Mouse (Mus musculus): ENCODE data around the gene Msi1. TPM values are rescaled to one million over a fixed set of nuclear protein-coding genes. Genes with fewer than 3 reads are reported as not detected.
A peak's percentile ranks its signal among the peaks of the same experiment; 100 is the strongest.

Msi1 gene
- polyA plus RNA-seq (2015; fragmentation: Nextera tagmentation; extraction: Ambion mirVana), result 29.4 and 37.9 TPM in 2 replicates

DNA sequence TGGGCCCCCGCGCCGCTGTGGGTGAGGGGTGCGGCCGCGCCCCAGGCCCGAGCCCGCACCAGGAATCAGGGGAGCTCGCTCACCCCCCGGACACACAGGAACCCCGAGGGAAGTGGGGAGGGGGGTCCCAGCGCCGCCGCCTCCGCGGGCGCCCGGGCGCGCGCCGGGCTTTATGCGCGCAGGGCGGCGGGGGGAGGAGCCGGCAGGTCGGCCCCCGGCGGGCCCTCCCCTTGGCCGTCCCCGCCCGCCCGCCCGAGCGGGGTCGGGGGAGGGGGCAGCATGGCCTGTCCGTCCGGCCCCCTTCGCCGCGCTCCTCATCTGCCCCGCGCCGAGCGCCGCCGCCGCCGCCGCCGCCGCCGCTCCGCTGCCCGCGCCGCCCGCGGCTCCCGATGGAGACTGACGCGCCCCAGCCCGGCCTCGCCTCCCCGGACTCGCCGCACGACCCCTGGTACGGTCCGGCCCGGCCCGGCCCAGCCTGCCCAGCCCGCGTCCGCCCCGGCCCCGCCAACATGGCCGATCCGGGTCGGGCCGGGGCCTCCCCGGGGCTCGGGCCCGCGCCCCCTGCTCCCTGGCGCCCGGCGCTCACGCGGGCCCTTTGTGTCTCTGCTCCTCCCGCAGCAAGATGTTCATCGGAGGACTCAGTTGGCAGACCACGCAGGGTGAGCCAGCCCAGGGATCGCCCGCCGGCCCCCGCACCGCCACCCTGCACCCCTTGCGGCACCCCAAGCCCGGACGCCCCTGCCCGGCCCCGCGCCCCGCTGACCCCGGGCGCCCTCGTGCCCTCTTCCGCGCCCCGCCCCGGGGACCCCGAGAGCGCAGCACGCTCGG, at the start of gene Msi1:
Gene Msi1 (plus strand): TSS at position 241 of the 828 bp plus-strand sequence.
- Histone ChIP-seq H3K4me2 (peak within 1 kb of the TSS; percentile 86), H3K4me3 (replicated peaks) (peak within 1 kb of the TSS; percentile 80), H3K36me3 (no peaks in the 10 kb centered on the region), H3K4me1 (peaks cover 52% of the 10 kb centered on the region), H3K9ac (replicated peaks) (peak within 1 kb of the TSS; percentile 97), H3K9me3 (replicated peaks) (no peaks in the 10 kb centered on the region), H3K27me3 (replicated peaks) (no peaks in the 10 kb centered on the region), H3K27ac (replicated peaks) (peak within 1 kb of the TSS; percentile 98)
- peak; percentile 57 for ATAC-seq (ENCODE audit: low FRiP score)
- WGBS, result 0% methylated on average over 42 of the region's 117 CpGs

DNA sequence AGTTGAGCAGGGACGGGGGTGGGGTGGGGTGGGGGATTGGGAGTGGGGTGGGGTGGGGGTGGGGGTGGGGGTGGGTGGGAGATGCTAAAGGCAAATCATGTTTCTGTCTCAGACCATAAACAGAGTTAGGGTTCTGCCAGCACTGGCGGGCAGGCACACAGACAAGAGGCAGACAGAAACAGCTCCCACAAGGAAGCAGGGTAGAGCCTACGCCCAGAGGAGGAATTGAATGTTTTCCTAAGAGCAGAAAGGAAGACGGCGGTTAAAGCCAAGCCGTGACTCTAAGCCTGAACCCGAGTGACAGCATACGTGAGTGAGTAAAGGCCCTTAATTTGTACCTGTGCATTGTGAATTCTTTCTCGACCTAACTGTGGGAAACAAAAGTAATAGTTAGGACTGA, 37.5 kb upstream of the Msi1 start:
- 32% methylated on average over 9 of the region's 9 CpGs for WGBS
- Histone ChIP-seq H3K4me2 (no peak overlapping the region), H3K9me3 (replicated peaks) (no peaks in the 10 kb centered on the region), H3K27ac (replicated peaks) (no peak overlapping the region), H3K4me1 (peaks cover 7% of the 10 kb centered on the region; the same call in 1 of the 2 replicates), H3K36me3 (no peaks in the 10 kb centered on the region), H3K4me3 (replicated peaks) (no peak overlapping the region), H3K9ac (replicated peaks) (no peak overlapping the region), H3K27me3 (replicated peaks) (no peaks in the 10 kb centered on the region)
- ATAC-seq (ENCODE audit: low FRiP score), result no peak

DNA sequence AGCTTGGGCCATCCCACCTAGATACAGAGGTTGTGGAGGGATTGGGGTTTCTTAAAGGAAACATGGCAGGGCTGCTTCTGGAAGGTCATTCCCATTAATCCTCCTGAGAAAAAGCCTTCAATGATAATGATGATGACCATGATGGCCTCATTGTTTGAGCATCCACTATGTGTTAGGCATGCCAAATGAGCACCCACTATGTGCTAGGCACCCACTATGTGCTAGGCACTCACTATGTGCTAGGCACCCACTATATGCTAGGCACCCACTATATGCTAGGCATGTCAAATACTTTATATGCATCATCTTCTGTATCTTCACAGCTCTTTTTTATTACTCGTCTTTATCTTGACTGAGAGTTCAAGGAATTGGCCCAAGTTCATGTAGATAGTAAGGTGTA, 36.4 kb upstream of the Msi1 start:
- Histone ChIP-seq H3K4me3 (replicated peaks) (no peak overlapping the region), H3K27ac (replicated peaks) (no peak overlapping the region), H3K9me3 (replicated peaks) (no peaks in the 10 kb centered on the region), H3K9ac (replicated peaks) (no peak overlapping the region), H3K4me1 (peaks cover 11% of the 10 kb centered on the region), H3K36me3 (no peaks in the 10 kb centered on the region), H3K27me3 (replicated peaks) (no peaks in the 10 kb centered on the region), H3K4me2 (no peak overlapping the region)
- WGBS, result 94% methylated on average over 1 of the region's 1 CpGs
- ATAC-seq (ENCODE audit: low FRiP score), result no peak

DNA sequence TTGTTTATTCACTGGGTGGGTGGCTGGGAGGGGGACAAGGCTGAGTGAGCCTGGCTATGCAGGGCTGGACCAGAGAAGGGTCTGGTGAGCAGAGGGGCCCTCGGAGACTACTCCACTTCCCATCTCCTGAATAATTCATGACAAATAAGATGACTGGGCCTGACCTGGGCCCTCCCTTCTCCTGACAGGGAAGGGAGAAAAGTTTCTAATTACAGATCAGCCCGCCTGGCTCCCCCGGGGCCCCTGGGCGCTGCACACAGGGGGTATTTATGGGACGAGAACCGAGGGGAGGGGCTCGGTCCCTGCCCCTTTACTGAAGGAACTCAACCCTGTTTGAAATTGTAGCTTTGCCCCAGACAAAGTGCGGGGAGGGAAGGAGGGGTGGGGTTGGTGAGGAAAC, 35.2 kb upstream of the Msi1 start:
- Histone ChIP-seq H3K27me3 (replicated peaks) (no peaks in the 10 kb centered on the region), H3K9ac (replicated peaks) (no peak overlapping the region), H3K4me1 (peaks cover 20% of the 10 kb centered on the region), H3K27ac (replicated peaks) (no peak overlapping the region), H3K4me2 (no peak overlapping the region), H3K9me3 (replicated peaks) (no peaks in the 10 kb centered on the region), H3K36me3 (no peaks in the 10 kb centered on the region), H3K4me3 (replicated peaks) (no peak overlapping the region)
- ATAC-seq (ENCODE audit: low FRiP score), result no peak
- 3% methylated on average over 8 of the region's 8 CpGs for WGBS

DNA sequence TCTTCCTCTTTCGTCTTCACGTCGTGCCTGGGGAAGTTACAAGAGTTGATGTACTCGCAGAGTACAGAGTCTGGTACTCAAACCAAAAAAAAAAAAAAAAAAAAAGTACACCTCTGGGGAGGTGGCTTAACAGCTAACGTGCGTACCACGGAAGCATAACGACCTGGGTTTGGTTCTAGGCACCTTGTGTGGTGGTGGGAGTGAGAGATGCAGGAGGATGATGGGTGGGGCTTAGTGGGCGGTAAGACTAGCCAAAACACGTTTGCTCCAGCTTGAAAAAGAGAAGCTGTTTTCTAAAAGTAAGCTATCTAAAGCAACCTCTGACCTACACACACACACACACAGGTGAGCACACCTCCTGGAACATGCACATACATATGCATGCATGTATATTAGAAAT, 34.6 kb upstream of the Msi1 start:
- ATAC-seq (ENCODE audit: low FRiP score), result no peak
- H3K4me3 ChIP-seq (replicated peaks), result no peak overlapping the region
- no peaks in the 10 kb centered on the region for H3K36me3 ChIP-seq
- H3K27me3 ChIP-seq (replicated peaks), result no peaks in the 10 kb centered on the region
- 34% methylated on average over 10 of the region's 10 CpGs for WGBS
- H3K9ac ChIP-seq (replicated peaks), result no peak overlapping the region
- H3K27ac ChIP-seq (replicated peaks), result no peak overlapping the region
- no peaks in the 10 kb centered on the region for H3K9me3 ChIP-seq (replicated peaks)
- H3K4me2 ChIP-seq, result no peak overlapping the region
- H3K4me1 ChIP-seq, result peaks cover 20% of the 10 kb centered on the region

DNA sequence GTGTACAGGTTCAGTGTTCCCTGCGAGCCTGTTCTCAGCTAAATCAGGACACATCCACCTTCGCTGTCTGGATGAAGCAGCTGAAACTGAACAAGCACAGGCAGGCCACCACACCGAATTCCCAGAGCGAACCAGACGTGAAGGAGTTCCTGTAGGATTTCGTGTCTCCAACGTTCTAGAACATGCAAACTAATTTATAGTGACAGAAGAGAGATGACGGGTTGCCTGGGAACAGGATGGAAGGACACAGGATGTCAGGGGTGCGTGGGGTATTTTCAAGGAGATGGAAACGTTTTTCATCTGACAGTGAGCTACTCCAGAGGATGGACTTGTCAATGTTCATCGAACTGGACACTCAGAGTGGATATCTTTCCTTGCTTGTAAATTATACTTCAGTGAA, 32.7 kb upstream of the Msi1 start:
- no peaks in the 10 kb centered on the region for H3K9me3 ChIP-seq (replicated peaks)
- H3K27ac ChIP-seq (replicated peaks), result no peak overlapping the region
- peaks cover 20% of the 10 kb centered on the region for H3K4me1 ChIP-seq
- no peak overlapping the region for H3K4me3 ChIP-seq (replicated peaks)
- no peak for ATAC-seq (ENCODE audit: low FRiP score)
- 54% methylated on average over 11 of the region's 11 CpGs for WGBS
- no peak overlapping the region for H3K4me2 ChIP-seq
- H3K27me3 ChIP-seq (replicated peaks), result no peaks in the 10 kb centered on the region
- no peak overlapping the region for H3K9ac ChIP-seq (replicated peaks)
- no peaks in the 10 kb centered on the region for H3K36me3 ChIP-seq

DNA sequence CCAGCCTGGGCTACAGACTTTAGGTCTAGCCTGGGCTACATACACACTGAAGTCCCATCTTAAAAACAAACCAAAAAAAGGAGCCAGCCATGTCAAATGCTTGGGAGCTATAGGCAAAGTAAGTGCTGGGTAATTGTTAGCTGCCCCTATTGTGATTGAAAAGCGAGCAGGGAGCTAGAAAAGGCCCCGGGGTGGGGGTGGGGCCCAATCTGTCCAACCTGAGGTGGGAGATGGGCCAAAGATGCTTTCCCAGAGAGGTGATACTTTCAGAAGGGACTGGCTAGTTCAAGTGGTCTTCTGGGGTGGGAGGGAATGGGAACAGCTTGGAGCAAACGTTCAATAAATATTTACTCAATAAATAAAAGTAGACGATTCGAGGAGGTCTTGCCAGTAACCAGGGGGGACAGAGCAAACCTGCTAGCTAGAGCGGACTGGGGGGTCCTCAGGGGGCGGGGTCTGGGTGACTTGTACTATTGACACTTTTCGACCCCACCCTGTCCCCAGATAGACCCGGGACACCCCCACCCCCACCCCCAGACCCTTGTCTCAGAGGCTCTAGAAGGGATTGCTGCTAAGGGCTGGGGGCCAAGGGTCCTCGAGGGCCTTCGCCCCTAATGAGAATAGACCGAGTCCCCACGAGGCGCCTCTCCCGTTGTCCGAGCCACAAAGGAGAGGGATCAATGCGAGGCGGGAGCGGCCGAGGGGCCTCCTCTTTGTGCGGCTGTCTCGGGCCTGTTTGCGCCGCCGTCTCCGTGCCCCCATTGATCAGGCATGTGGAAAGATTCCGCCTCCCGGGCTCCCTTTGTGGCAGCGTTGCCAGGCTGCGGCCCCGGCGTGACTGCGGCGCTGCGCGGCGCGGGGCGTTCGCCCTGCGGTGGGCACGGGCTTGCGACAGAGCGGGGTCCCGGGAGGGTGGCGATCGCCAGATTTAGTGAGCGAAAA, 31.3 kb upstream of the Msi1 start:
- peak overlapping the region; percentile 37 for H3K4me3 ChIP-seq (replicated peaks)
- no peaks in the 10 kb centered on the region for H3K27me3 ChIP-seq (replicated peaks)
- WGBS, result under 1% methylated on average over 48 of the region's 48 CpGs
- H3K27ac ChIP-seq (replicated peaks), result peak overlapping the region; percentile 74
- peak overlapping the region; percentile 82 for H3K4me2 ChIP-seq
- peaks cover 20% of the 10 kb centered on the region for H3K4me1 ChIP-seq
- ATAC-seq (ENCODE audit: low FRiP score), result peak; percentile 76
- peak overlapping the region; percentile 59 for H3K9ac ChIP-seq (replicated peaks)
- no peaks in the 10 kb centered on the region for H3K9me3 ChIP-seq (replicated peaks)
- no peaks in the 10 kb centered on the region for H3K36me3 ChIP-seq

DNA sequence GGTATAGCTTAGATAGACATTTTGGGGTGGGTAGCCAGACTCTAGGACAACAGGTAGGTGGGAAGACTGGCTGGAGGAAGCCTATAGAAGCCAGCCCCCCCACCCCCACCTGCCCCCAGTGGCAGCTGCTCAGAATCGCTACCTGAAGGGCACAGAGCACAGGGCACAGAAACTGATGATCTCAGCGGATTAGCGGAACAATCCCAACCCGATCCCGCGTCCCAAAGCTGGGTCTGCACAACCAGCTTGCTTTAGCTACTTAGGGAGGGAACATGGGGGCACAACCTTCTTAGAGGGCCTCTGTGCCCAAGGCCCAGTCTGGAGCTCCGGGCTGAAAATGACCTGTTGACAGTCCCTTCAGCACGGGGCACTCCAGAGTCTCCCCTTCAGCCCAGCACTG, 27.3 kb upstream of the Msi1 start:
- Histone ChIP-seq H3K27ac (replicated peaks) (no peak overlapping the region), H3K27me3 (replicated peaks) (no peaks in the 10 kb centered on the region), H3K9ac (replicated peaks) (no peak overlapping the region), H3K4me1 (peaks cover 36% of the 10 kb centered on the region), H3K4me2 (no peak overlapping the region), H3K36me3 (no peaks in the 10 kb centered on the region), H3K9me3 (replicated peaks) (no peaks in the 10 kb centered on the region), H3K4me3 (replicated peaks) (no peak overlapping the region)
- 96% methylated on average over 8 of the region's 8 CpGs for WGBS
- ATAC-seq (ENCODE audit: low FRiP score), result no peak

DNA sequence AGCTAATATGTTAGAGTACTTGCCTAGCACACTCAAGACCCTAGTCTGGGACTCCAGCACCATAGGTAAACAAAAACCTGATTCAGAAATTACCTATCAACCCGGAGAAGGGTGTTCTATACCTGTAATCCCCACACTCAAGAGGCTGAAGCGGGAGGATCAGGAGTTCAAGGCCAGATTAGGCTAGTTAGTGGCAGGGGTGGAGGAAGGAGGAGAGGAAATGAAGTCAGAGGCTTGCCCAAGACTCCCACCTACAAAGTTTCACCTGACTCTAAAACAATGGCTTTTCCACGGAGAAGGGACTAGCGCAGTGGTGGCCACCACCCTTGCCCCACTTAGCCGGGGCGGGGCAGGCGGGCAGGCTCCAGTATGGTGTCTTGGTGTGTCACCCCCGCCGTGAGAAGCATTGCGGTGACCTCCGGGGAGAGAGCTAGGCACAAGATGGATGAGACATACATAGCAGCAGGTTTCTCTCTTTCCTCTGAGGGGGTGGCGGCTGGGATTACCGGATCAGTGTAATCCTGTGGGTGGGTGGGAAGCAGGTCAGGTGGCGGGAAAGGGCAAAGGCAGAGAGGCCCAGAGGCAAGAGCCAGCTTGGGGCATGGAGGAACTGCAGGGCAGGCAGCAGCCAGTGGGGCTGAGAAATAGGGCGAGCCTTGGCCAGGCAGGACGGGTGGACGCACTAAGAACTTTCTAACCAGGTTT, 25.8 kb upstream of the Msi1 start:
- no peak overlapping the region for H3K27ac ChIP-seq (replicated peaks)

DNA sequence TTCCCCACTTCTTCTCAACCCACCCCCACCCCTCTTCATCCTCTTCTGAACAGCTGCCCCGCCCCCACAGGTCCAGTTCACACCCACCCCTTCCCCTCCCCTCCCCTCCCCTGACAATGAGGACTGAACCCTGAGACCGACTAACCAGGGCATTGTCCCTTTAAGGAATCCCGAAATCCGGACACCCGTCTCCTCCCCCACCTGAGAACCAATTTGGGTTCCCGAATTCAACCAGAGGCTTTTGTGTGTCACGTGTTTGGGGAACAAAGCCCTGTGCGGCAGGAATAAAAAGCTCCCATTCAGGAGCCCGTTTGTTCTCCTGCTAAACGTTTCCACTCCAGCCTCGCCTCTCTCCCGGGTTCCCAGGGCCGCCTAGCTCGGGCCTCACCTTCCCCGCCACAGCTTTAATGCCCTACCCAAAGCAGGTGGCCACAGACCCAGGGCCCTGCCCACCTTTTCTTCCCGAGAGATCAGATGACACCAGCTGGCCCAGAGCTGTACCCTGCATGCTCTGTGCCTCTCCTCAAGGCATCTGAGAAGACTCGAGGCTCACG, 25.1 kb upstream of the Msi1 start:
- no peaks in the 10 kb centered on the region for H3K9me3 ChIP-seq (replicated peaks)
- no peak; the same call in 1 of the 2 replicates for ATAC-seq (ENCODE audit: low FRiP score)
- no peaks in the 10 kb centered on the region for H3K36me3 ChIP-seq
- H3K4me3 ChIP-seq (replicated peaks), result peak overlapping the region; percentile 20
- H3K9ac ChIP-seq (replicated peaks), result peak overlapping the region; percentile 34; the same call in 1 of the 2 replicates
- H3K27ac ChIP-seq (replicated peaks), result peak overlapping the region; percentile 43; the same call in 1 of the 2 replicates
- 2% methylated on average over 18 of the region's 18 CpGs for WGBS
- no peaks in the 10 kb centered on the region for H3K27me3 ChIP-seq (replicated peaks)
- H3K4me2 ChIP-seq, result peak overlapping the region; percentile 58
- peaks cover 22% of the 10 kb centered on the region for H3K4me1 ChIP-seq

More for the DNA sequence above, 25.8 kb upstream of the Msi1 start:
- H3K9ac ChIP-seq (replicated peaks), result no peak overlapping the region
- peaks cover 26% of the 10 kb centered on the region for H3K4me1 ChIP-seq
- peak overlapping the region; percentile 58 for H3K4me2 ChIP-seq
- no peaks in the 10 kb centered on the region for H3K36me3 ChIP-seq
- ATAC-seq (ENCODE audit: low FRiP score), result no peak
- WGBS, result 15% methylated on average over 17 of the region's 17 CpGs
- peak overlapping the region; percentile 20; the same call in 1 of the 2 replicates for H3K4me3 ChIP-seq (replicated peaks)
- H3K27me3 ChIP-seq (replicated peaks), result no peaks in the 10 kb centered on the region
- no peaks in the 10 kb centered on the region for H3K9me3 ChIP-seq (replicated peaks)

DNA sequence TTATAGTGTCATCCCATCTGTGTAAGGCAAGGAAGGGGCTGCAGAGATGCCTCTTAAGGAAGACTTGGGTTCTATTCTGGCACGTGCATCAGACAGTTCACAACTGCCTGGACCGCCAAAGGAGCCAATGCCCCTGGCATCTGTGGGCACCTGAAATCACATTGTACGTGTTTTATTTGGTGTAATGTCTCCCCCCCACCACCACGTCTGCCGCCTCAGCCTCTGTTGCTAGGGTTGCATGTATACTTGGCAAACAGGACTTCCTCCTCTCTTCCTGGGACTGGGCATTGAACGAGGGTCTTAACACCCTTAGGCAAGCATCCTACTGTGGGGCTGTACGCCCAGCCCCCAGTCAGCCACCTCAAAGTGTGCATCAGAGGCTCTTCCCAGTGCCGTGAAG, 24.2 kb upstream of the Msi1 start:
- no peak overlapping the region for H3K27ac ChIP-seq (replicated peaks)
- no peaks in the 10 kb centered on the region for H3K36me3 ChIP-seq
- WGBS, result 35% methylated on average over 8 of the region's 8 CpGs
- no peak overlapping the region for H3K4me3 ChIP-seq (replicated peaks)
- no peaks in the 10 kb centered on the region for H3K27me3 ChIP-seq (replicated peaks)
- no peaks in the 10 kb centered on the region for H3K9me3 ChIP-seq (replicated peaks)
- peaks cover 22% of the 10 kb centered on the region for H3K4me1 ChIP-seq
- ATAC-seq (ENCODE audit: low FRiP score), result no peak
- H3K4me2 ChIP-seq, result no peak overlapping the region
- H3K9ac ChIP-seq (replicated peaks), result no peak overlapping the region
